Mouse (Mus musculus) spleen, adult 2 months (tissue): ENCODE data around the gene Srrm3.

Experiments used
- CTCF ChIP-seq: fragments of 200-500 bp; IDR thresholded peaks from 2 replicates; pipeline ENCODE4 v1.5.1; 2011; ENCODE audit warnings: mild to moderate bottlenecking, inconsistent platforms; ENCODE audit not compliant: insufficient read depth, insufficient read length, insufficient replicate concordance; ENCODE audit errors: extremely low read depth
- POLR2A ChIP-seq: fragments of 200-500 bp; IDR thresholded peaks from 2 replicates; pipeline ENCODE4 v1.6.1; 2011; ENCODE audit warnings: low read depth, low read length, inconsistent platforms

DNA sequence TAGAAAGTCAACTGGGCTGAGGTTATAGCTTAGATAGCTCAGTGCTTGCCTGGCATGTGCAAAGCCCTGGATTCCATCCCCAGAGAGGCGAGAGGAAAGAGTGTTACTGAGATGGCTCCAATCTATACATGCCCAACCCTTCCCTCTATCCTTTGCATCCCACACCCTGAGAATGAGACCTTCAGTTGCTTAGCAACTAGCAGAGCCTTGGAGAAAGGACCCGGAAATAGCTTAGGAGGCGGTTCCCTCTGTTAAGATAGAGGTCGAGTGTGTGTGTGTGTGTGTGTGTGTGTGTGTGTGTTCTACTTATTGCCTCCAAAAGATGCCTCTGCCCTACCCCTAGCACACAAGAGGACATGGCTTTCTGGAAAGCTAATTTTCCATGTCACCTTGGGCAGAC, 26.0 kb downstream of the Srrm3 start:
- TF ChIP-seq CTCF (no peak), POLR2A (no peak)
